23 mouse cellular contexts compared by ENCODE assay signal in genomic region chr12:46444644-46445313, GRCm38 (mm10).
"Had no signal": no experiment of that assay in that cellular context is flagged by ENCODE, and none has a peak within 500 bp of the region (broad histone marks: within the 10 kb centered on the region; RNA-seq: fewer than 3 reads in every experiment).

No protein-coding gene starts in this region.

- H3K9ac ChIP-seq: limb, embryonic 13.5 days; liver, embryonic 12.5 days; liver, embryonic 15.5 days; lung, embryonic 15.5 days; midbrain, embryonic 12.5 days; neural tube, embryonic 13.5 days; stomach, embryonic 15.5 days had no signal

- H3K27me3 ChIP-seq: limb, embryonic 13.5 days; liver, embryonic 12.5 days; liver, embryonic 15.5 days; lung, embryonic 15.5 days; megakaryocyte, embryonic 14.5 days; midbrain, embryonic 12.5 days; neural tube, embryonic 13.5 days; stomach, embryonic 15.5 days had no signal

- H3K27ac ChIP-seq: kidney, postnatal 0 days; layer of hippocampus, adult 2 months; limb, embryonic 10.5 days; limb, embryonic 13.5 days; liver, embryonic 12.5 days; liver, embryonic 15.5 days; lung, embryonic 15.5 days; midbrain, embryonic 12.5 days; neural tube, embryonic 13.5 days; stomach, embryonic 15.5 days had no signal

- ATAC-seq: liver, embryonic 12.5 days had no signal

- DNase-seq: kidney, adult 2 months; kidney, postnatal 25 days; layer of hippocampus, adult 9-11 months; liver; lung, adult 18-20 months; lung, postnatal 10 days; lung, postnatal 36 days; retina, postnatal 1 day; right cerebral cortex, postnatal 25 days; spleen, adult 18-20 months; thymus, postnatal 25 days had no signal

- H3K4me1 ChIP-seq: limb, embryonic 10.5 days; limb, embryonic 13.5 days; liver, embryonic 12.5 days; liver, embryonic 15.5 days; lung, embryonic 15.5 days; megakaryocyte, embryonic 14.5 days; midbrain, embryonic 12.5 days; neural tube, embryonic 13.5 days; stomach, embryonic 15.5 days had no signal

- H3K36me3 ChIP-seq: limb, embryonic 10.5 days; limb, embryonic 13.5 days; liver, embryonic 12.5 days; liver, embryonic 15.5 days; lung, embryonic 15.5 days; midbrain, embryonic 12.5 days; neural tube, embryonic 13.5 days; stomach, embryonic 15.5 days had no signal

- H3K9me3 ChIP-seq: limb, embryonic 10.5 days; limb, embryonic 13.5 days; liver, embryonic 12.5 days; liver, embryonic 15.5 days; lung, embryonic 15.5 days; megakaryocyte, embryonic 14.5 days; midbrain, embryonic 12.5 days; neural tube, embryonic 13.5 days; stomach, embryonic 15.5 days had no signal

- H3K4me2 ChIP-seq: limb, embryonic 13.5 days; liver, embryonic 12.5 days; liver, embryonic 15.5 days; lung, embryonic 15.5 days; midbrain, embryonic 12.5 days; neural tube, embryonic 13.5 days; stomach, embryonic 15.5 days had no signal

- H3K4me3 ChIP-seq: layer of hippocampus, adult 2 months; limb, embryonic 10.5 days; limb, embryonic 13.5 days; liver, embryonic 12.5 days; liver, embryonic 15.5 days; lung, embryonic 15.5 days; megakaryocyte, embryonic 14.5 days; midbrain, embryonic 12.5 days; myocyte; neural tube, embryonic 13.5 days; stomach, embryonic 15.5 days had no signal
